Mouse (Mus musculus): Measurements from ENCODE around the gene Gipc2.

DNA sequence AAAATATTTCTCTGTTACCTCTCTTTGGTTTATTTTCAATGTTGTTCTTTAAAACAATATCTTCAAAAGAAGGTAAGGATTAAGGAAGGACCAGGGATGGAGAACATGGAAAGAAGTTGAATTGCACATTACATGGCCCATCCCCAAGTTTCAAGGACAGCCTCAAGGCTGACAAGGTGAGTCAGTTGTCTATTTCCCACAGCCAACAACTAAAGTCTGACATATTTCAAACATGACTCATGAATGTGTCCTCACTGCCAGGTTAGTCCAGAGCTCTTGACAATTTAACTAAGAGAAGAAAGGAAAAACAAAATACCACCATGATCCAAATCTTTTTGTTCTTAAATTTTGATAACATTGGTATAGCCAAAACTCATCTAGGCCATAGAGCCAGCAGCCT, 118.1 kb downstream of the Gipc2 start:
- TF ChIP-seq POLR2A (IDR thresholded peaks at IDR 0.05; ENCODE audit: borderline replicate concordance, low read depth, low read length): no peak
- TF ChIP-seq CTCF (IDR thresholded peaks at IDR 0.05; ENCODE audit: low read depth, low read length): no peak

Measured in bone marrow macrophage, adult 2 months (primary cell).